Mouse (Mus musculus) myocyte (in vitro differentiated cells): ENCODE measurements at regions not wholly inside any gene's neighbourhood (a gene's known extent, or its start where the extent isn't known, plus 50 kb on each side); places are given as distances from the start of the nearest gene placed in this dataset.

Experiments
- CEBPB ChIP-seq: IDR thresholded peaks from 2 replicates; pipeline ENCODE4 v1.6.1; 2011; ENCODE audit warnings: mild to moderate bottlenecking, moderate library complexity; ENCODE audit not compliant: poor library complexity, insufficient read depth, severe bottlenecking
- E2F4 ChIP-seq: IDR thresholded peaks from one replicate; pipeline ENCODE4 v1.6.1; 2011; ENCODE audit warnings: mild to moderate bottlenecking, control low read depth, moderate library complexity; ENCODE audit not compliant: insufficient read depth
- MAX ChIP-seq: IDR thresholded peaks from one replicate; pipeline ENCODE4 v1.6.1; 2011; ENCODE audit warnings: low read depth, mild to moderate bottlenecking, control low read depth
- MYOD1 ChIP-seq, 3 experiments: IDR thresholded peaks; one replicate each; pipeline ENCODE4 v1.6.1; 2011; ENCODE audit warnings: control low read depth in 2 of 3, low read depth in 2 of 3, mild to moderate bottlenecking in 2 of 3, moderate library complexity in 1 of 3; ENCODE audit not compliant: insufficient read length in 2 of 3, control insufficient read depth in 1 of 3
- MYOG ChIP-seq, 3 experiments: IDR thresholded peaks; one replicate each; pipeline ENCODE4 v1.6.1; 2011; ENCODE audit warnings: control low read depth in 2 of 3, low read depth in 2 of 3, mild to moderate bottlenecking in 2 of 3; ENCODE audit not compliant: insufficient read length in 2 of 3, control insufficient read depth in 1 of 3, insufficient read depth in 1 of 3
- POLR2A ChIP-seq: IDR thresholded peaks from one replicate; pipeline ENCODE4 v1.6.1; 2011; ENCODE audit warnings: low read depth, mild to moderate bottlenecking, control low read depth, moderate library complexity; ENCODE audit not compliant: insufficient read length
- REST ChIP-seq: IDR thresholded peaks from one replicate; pipeline ENCODE4 v1.6.1; 2011; ENCODE audit warnings: mild to moderate bottlenecking, control low read depth, moderate library complexity; ENCODE audit not compliant: insufficient read depth, insufficient read length
- SRF ChIP-seq: IDR thresholded peaks from one replicate; pipeline ENCODE4 v1.6.1; 2011; ENCODE audit warnings: low read depth; ENCODE audit not compliant: control insufficient read depth, insufficient read length
- TCF12 ChIP-seq: IDR thresholded peaks from one replicate; pipeline ENCODE4 v1.6.1; 2011; ENCODE audit warnings: mild to moderate bottlenecking, control low read depth; ENCODE audit not compliant: poor library complexity, insufficient read depth, severe bottlenecking
- TCF3 ChIP-seq: IDR thresholded peaks from one replicate; pipeline ENCODE4 v1.6.1; 2011; ENCODE audit warnings: low read depth, control low read depth; ENCODE audit not compliant: insufficient read length
- USF1 ChIP-seq: IDR thresholded peaks from one replicate; pipeline ENCODE4 v1.6.1; 2011; ENCODE audit warnings: low read depth, mild to moderate bottlenecking, control low read depth, moderate library complexity

GRCm38 (mm10) chr5:103367201-103367671, 57.8 kb upstream of the Ptpn13 start:
- TF ChIP-seq POLR2A (no peak), TCF3 (no peak), MYOD1 (IDR thresholded peaks at IDR 0.05; ENCODE audit: control insufficient read depth in 1 of 3, insufficient read length in 2 of 3, low read depth in 2 of 3) (no peak), E2F4 (no peak), TCF12 (no peak), MYOG (IDR thresholded peaks at IDR 0.05; ENCODE audit: control insufficient read depth in 1 of 3, insufficient read depth in 1 of 3, insufficient read length in 2 of 3, low read depth in 2 of 3) (no peak), USF1 (no peak), CEBPB (no peak), REST (no peak), MAX (no peak), SRF (no peak)
